Mouse (Mus musculus) right cerebral cortex, adult 2 months (tissue): ENCODE results near the gene Tmsb10.

Experiments used
- DNase-seq, 2 experiments: peaks; one replicate each; pipeline ENCODE4 v3.0.0; 2021 to 2022; ENCODE audit warnings: low spot score in 2 of 2

Gene Tmsb10

DNA sequence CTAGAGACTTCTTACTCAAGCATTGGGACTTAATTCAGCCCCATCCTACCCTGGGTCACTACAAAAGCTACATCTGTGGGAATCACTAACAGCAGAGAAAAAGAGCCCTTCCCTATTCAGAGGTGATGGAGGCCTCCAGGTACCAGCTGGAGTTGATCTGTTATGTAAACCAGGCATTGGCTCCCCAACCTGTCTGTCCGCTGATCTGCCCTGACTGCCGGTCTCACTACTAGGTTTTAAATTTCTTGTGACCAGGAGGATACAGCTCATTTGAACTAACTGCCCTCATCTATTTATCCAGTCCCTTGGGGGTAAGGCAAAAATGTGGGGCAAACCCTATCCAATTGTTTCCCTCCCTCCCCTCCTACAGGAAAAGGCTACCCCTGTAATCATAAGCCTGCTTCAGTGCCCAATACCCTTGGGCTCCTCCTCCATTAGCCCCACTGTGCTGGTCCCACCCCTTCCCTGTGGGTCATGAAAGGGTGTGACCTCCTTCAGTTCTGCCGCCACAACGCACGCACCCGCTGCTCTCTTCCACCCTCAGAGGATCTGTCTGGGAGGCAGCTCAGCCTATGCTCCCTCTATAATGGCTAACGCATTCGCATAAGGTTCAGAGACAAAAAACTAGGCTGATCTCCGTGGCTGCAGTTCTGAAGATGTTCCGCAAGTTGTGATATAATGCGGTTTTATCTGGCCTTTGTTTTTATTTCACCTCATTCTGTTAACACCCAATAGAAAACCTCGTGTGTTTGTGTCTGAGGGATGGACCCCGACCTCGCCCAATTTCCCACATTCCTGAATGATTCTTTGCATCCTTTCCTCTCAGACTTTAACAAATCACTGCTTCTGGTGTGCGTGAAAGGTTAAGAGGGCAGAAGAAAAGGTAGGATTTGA is 2.1 kb downstream of the Tmsb10 start:
- DNase-seq, result peak in 1 of 2 experiments; percentile 21

- DNase-seq, result no peak
Observed at GRCm38 (mm10) chr6:72955517-72956198, 2.9 kb downstream of the Tmsb10 start.

GRCm38 (mm10) chr6:72954786-72955185 is 3.8 kb downstream of the Tmsb10 start:
- DNase-seq, result no peak

GRCm38 (mm10) chr6:72952967-72953366 is 5.6 kb downstream of the Tmsb10 start:
- DNase-seq, result no peak

GRCm38 (mm10) chr6:72952221-72952620 is 6.3 kb downstream of the Tmsb10 start:
- no peak for DNase-seq

DNA sequence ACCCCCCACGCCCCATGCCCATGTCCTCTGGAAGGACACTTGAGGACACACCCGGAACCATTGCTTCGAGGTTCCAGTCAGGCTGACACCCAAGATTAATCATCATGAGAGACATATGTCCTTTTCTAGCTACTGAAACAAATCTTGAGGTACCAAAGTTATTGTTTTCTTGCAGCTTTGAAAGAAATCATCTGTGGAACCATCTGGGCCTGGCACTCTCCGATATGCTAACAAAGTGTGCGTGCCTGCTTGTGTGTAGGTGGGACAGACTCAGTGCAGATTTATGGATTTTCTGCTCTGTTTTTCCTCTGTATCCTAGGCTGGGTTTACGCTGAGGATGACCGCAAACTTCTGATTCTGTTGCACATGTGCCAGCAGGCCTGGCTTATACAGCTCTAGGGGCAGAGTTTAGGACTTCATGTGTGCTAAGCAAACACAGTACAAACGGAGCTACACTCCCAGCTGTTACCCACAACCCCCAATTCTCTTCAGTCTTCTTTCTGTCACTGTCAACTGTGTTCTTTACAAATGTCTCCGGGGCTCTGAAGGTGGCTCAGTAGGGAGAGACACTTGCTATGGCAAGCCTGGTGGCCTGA is 9.3 kb downstream of the Tmsb10 start:
- peak; percentile 75 to 78 for DNase-seq

- no peak for DNase-seq
Observed at GRCm38 (mm10) chr6:72948392-72948791, 10.2 kb downstream of the Tmsb10 start.

GRCm38 (mm10) chr6:72947960-72948359 is 10.6 kb downstream of the Tmsb10 start:
- DNase-seq, result no peak

DNA sequence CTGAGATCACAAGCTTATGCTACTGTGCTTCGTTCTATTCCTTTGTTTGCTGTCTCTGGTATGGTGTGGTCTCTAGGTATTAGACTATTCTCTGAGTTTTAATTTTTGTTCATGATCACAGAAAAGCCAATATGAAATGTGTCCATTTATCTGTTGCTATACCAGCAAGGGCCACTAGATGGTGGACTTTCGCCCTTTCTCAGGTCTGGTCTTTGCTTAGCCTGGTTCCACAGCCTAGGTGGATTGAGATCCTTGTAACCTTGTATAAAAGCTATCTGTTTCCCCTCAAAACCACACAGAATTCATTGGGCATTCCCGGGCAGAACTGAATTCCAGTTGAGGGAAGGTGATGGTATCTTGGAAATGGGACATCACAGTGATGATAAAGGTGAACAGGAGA is 18.1 kb downstream of the Tmsb10 start:
- DNase-seq, result peak; percentile 84 to 88

- no peak for DNase-seq
Observed at GRCm38 (mm10) chr6:72937859-72938258, 20.7 kb downstream of the Tmsb10 start.

GRCm38 (mm10) chr6:72937430-72937829 is 21.1 kb downstream of the Tmsb10 start:
- DNase-seq, result no peak

- no peak for DNase-seq
Observed at GRCm38 (mm10) chr6:72932955-72933354, 25.6 kb downstream of the Tmsb10 start.

GRCm38 (mm10) chr6:72931533-72931932 is 27.0 kb downstream of the Tmsb10 start:
- no peak for DNase-seq

DNA sequence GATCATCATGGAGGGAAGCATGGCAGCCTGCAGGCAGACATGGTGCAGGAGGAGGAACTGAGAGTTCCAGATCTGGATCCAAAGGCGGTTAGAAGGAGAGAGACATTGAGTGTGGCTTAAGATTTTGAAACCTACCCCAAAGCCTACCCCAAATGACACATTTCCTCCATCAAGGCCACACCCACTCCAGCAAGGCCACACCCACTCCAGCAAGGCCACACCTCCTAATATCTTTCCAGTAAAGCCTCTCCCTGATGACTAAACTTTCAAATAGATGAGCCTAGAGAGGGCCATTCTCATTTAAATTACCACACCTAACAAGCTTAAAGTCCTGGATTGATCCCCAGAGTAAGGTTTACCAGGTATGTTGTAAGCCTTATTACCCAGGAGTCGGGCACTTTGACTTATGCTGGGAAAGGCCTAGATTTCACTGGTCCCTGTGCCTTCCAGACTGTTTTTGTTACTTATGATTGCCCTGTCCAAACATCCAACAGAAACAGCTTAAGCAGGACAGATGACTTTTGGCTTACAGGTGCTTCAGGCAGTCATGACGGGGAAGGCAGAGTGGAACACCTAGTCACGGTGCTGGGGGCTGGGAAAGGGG is 28.7 kb downstream of the Tmsb10 start:
- DNase-seq, result no peak

DNA sequence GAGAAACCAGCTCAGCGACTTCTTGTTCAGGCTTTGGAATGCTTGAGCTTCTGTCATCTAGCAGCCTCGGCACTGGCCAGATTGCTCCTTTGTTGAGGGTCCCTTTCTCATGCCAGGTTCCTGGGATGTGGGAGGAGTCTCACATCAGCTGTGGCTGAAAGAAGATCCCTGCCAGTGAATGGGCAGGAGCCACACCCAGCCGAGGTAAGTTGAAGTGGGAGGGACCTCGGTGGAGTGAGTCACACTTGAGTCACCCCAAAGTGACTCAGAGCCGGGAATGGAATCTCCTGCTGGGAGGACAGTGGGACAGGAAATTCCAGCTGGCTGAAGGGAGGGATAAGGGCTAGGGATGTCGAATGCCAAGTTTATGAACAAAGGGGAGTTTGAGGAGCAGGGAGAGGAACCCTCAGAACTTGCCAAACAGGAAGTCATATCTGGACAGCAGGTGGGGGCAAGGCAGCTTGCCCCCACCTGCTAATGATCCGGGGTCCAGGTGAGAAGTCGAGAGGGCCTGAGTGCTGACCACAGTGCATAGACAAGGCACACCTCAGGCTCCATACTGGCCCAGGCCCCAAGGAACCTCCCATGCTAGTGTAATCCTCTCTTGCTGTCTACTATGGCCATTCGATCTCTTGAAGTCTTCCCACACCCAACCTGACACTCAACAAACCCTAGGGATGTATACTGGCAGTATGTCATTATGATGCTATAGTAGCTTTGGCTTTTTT is 31.6 kb downstream of the Tmsb10 start:
- DNase-seq, result peak; percentile 25 to 33

DNA sequence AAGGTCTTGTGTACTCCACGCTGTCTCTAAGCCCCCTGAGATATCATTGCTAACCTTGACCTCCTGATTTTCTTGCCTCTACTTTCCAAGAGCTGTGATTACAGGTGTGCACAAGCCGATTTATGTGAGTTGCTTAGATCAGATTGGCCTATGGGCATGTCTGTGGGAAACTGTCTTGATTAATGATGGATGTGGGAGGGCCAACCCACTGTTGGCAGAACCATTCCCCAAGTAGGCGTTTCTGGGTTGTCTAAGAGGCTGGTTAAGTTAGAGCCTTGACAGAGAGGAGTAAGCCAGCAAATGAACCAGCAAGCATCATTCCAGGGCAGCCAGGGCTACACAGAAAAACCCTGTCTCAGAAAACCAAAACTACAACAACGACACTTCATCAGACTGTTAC is 32.5 kb downstream of the Tmsb10 start:
- no peak for DNase-seq

- no peak for DNase-seq
Observed at GRCm38 (mm10) chr6:72923381-72923780, 35.2 kb downstream of the Tmsb10 start.

- DNase-seq, result no peak
Observed at GRCm38 (mm10) chr6:72921081-72921480, 37.5 kb downstream of the Tmsb10 start.

DNA sequence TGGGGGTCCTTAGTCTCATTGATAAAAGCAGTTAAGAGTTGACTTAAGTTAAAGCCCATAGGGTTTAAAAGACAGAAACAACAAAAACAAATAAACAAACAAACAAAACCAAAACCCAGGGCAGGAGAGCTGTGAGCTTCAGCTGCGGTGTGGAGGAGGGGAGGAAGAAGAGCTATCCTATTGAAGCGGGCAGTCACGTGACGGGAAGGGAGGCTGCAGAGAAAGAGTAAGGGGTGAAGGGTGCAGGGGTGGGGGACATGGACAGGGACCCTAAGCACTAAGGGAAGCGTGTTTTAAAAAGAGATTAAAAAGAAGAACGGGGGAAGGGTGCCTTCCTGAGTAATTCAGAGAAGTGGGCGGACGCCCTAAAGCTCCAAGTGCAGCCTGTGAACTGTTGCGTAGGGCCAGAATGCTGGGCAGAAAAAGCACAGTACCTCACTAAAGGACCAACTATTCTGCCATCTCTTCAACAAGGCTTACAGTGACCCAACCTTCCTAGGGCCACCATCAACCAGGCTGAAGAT is 40.0 kb downstream of the Tmsb10 start:
- DNase-seq, result no peak

DNA sequence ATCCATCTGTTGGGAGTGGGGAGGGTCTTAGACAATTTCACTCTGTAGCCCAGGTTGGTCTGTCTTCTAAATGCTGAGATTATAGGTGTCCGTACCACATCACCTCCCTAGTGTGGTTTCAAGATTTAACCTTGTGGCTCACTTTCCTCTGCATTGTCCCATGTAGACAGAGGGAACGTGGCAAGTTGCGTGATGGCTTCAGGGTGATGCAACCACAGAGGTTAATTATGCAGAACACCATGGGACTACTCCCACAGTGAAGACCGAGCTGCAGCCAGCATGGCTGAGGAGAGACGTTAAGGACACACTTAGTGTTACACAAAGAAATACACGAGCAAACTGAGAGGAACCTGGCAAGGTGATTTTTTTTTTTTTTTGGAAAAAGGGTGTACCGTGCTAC is 42.2 kb downstream of the Tmsb10 start:
- no peak for DNase-seq

DNA sequence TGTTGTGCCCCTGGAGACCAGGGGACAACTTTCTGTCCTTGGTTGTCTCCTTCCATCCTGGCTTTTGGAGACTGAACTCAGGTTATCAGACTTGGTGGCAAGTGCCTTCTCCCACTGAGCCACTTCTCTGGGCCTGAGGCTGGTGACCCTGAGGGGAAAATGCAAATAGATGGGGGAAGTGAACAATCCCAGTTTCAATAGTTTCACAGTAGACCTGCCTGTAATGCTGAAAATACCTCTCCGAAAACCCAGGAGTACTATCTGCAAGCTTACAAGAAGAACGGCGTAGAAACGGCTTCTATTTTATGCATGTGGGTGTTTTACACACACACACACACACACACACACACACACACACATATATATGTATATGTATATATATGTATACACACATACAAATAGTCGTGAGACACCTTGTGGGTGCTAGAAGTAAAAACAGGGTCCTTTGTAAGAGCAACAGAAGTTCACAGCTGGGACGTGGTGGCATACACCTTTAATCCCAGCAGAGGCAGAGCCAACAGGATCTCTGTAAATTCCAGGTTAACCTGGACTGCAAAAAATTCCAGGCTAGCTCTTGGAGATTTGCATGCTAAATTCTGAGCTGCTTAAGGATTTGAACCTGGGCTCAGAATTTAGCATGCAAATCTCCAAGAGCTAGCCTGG is 44.3 kb downstream of the Tmsb10 start:
- no peak for DNase-seq
